Mouse (Mus musculus) embryonic fibroblast, embryonic 13.5 days (primary cell): ENCODE results near the gene Usf2.

Experiments
- CTCF ChIP-seq: IDR thresholded peaks from 2 replicates; pipeline ENCODE4 v1.5.1; 2011; ENCODE audit warnings: mild to moderate bottlenecking, control low read depth, low read length, moderate library complexity, borderline replicate concordance; ENCODE audit not compliant: insufficient read depth
- POLR2A ChIP-seq: IDR thresholded peaks from 2 replicates; pipeline ENCODE4 v1.6.1; 2011; ENCODE audit warnings: low read depth, mild to moderate bottlenecking, control low read depth, low read length, moderate library complexity

- no peak for TF ChIP-seq CTCF
- TF ChIP-seq POLR2A: no peak
Measured at GRCm38 (mm10) chr7:30954036-30954435, 2.6 kb downstream of the Usf2 start.
